Mouse (Mus musculus) G1E (cell line): ENCODE data around the gene Fam98c.

Experiments
- CTCF ChIP-seq: IDR thresholded peaks from 2 replicates; pipeline ENCODE4 v1.5.1; 2012; ENCODE audit warnings: low read depth, low read length, inconsistent platforms, mixed read lengths
- GATA1 ChIP-seq: IDR thresholded peaks from 2 replicates; pipeline ENCODE4 v1.6.1; 2012; ENCODE audit warnings: borderline replicate concordance, low read length, inconsistent platforms, mixed read lengths
- GATA2 ChIP-seq: IDR thresholded peaks from 2 replicates; pipeline ENCODE4 v1.6.1; 2012; ENCODE audit warnings: low read depth, low read length, inconsistent platforms, borderline replicate concordance
- POLR2AphosphoS5 ChIP-seq: IDR thresholded peaks from 2 replicates; pipeline ENCODE4 v1.6.1; 2012; ENCODE audit warnings: low read depth, low read length, inconsistent platforms; ENCODE audit not compliant: insufficient replicate concordance
- TAL1 ChIP-seq: conservative IDR thresholded peaks from 2 replicates; pipeline ENCODE4 v1.6.1; 2012; ENCODE audit warnings: low read depth, low read length, inconsistent platforms, mixed read lengths

- TF ChIP-seq CTCF (no peak), POLR2AphosphoS5 (no peak), TAL1 (no peak), GATA1 (no peak), GATA2 (no peak)
Measured at GRCm38 (mm10) chr7:29171562-29172097, 15.6 kb upstream of the Fam98c start.
